Mouse (Mus musculus) kidney, embryonic 14.5 days (tissue): Measurements from ENCODE around the gene Dnajc28. TPM values are rescaled to one million over a fixed set of nuclear protein-coding genes. Genes with fewer than 3 reads are reported as not detected.

Experiments
- ATAC-seq: fragments of 200-750 bp; cut with Nextera tagmentation; 2 replicates; pipeline ENCODE4 v1.8.0; 2017; ENCODE audit warnings: moderate number of reproducible peaks, mild to moderate bottlenecking, moderate TSS enrichment, moderate library complexity; ENCODE audit not compliant: low FRiP score, low TSS enrichment
- H3K27ac ChIP-seq: fragments of 300-500 bp; sonication (generic); 2 replicates; pipeline ENCODE4 v1.5.1; 2014; ENCODE audit warnings: low read depth, mild to moderate bottlenecking, low read length, moderate library complexity, mixed read lengths
- H3K27me3 ChIP-seq: fragments of 300-500 bp; sonication (generic); 2 replicates; pipeline ENCODE4 v1.6.1; 2014; ENCODE audit warnings: mild to moderate bottlenecking, low read length; ENCODE audit not compliant: control insufficient read depth, insufficient read depth
- H3K36me3 ChIP-seq: fragments of 300-500 bp; sonication (generic); 2 replicates; pipeline ENCODE4 v1.6.1; 2014; ENCODE audit warnings: low read length, mixed read lengths; ENCODE audit not compliant: control insufficient read depth, insufficient read depth
- H3K4me1 ChIP-seq: fragments of 300-500 bp; sonication (generic); 2 replicates; pipeline ENCODE4 v1.6.1; 2014; ENCODE audit warnings: low read length, mixed read lengths; ENCODE audit not compliant: control insufficient read depth, insufficient read depth
- H3K4me2 ChIP-seq: fragments of 300-500 bp; sonication (generic); replicated peaks from 2 replicates; pipeline ENCODE4 v1.6.1; 2014; ENCODE audit warnings: low read depth, mild to moderate bottlenecking, low read length
- H3K4me3 ChIP-seq: fragments of 300-500 bp; sonication (generic); 2 replicates; pipeline ENCODE4 v1.5.1; 2014; ENCODE audit warnings: mild to moderate bottlenecking, low read length
- H3K9ac ChIP-seq: fragments of 300-500 bp; sonication (generic); 2 replicates; pipeline ENCODE4 v1.6.1; 2014; ENCODE audit warnings: low read depth, mild to moderate bottlenecking, low read length, moderate library complexity
- H3K9me3 ChIP-seq: fragments of 300-500 bp; sonication (generic); 2 replicates; pipeline ENCODE4 v1.6.1; 2016; ENCODE audit warnings: low read length; ENCODE audit not compliant: control insufficient read depth
- WGBS: fragments of 180-500 bp; shearing (Covaris S2); extraction: QIAGEN DNeasy Blood & Tissue Kit; methylation state at CpG from one replicate; pipeline ENCODE4 v1.1.7; 2014; 5-methylcytosine and 5-hydroxymethylcytosine counted together
- polyA plus RNA-seq: library from polyadenylated mRNA; unstranded; fragments of >200 nt; fragmentation: Nextera tagmentation; extraction: Ambion mirVana; gene quantifications from 2 replicates; pipeline ENCODE4 v1.2.1, GENCODE M21; 2014

Gene Dnajc28
- polyA plus RNA-seq, 1 experiment from 2014 or later, result 3.0 TPM

DNA sequence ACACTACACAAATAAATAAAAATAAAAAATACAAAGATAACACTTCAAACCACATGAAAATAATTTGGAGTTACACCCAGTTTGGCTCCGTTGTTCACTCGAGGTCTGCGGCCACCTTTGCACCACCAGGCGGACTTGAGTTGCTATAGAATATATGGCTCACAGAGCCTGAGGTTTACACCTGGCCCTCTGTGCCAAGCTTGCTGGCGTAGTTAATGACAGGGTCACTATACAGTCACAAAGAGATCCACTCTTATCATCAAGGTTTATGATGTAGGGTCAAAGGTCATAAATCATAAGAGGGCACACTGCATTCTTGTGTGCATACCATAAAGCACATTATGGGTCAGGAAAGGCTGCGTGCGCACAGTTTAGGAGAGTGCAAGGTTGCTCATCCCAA, 52.8 kb downstream of the Dnajc28 start:
- Histone ChIP-seq H3K36me3 (peaks cover 22% of the 10 kb centered on the region; the same call in 1 of the 2 replicates), H3K9ac (no peak overlapping the region), H3K9me3 (no peaks in the 10 kb centered on the region), H3K4me1 (no peaks in the 10 kb centered on the region), H3K4me3 (no peak overlapping the region), H3K27ac (no peak overlapping the region), H3K27me3 (no peaks in the 10 kb centered on the region), H3K4me2 (no peak overlapping the region)
- no peak for ATAC-seq
- 78% methylated on average over 7 of the region's 7 CpGs for WGBS

- no peaks in the 10 kb centered on the region for H3K9me3 ChIP-seq
- H3K4me2 ChIP-seq, result no peak overlapping the region
- no peak overlapping the region for H3K27ac ChIP-seq
- H3K9ac ChIP-seq, result no peak overlapping the region
- peaks cover 24% of the 10 kb centered on the region; the same call in 1 of the 2 replicates for H3K36me3 ChIP-seq
- H3K4me1 ChIP-seq, result no peaks in the 10 kb centered on the region
- 72% methylated on average over 9 of the region's 9 CpGs for WGBS
- no peaks in the 10 kb centered on the region for H3K27me3 ChIP-seq
- no peak overlapping the region for H3K4me3 ChIP-seq
- ATAC-seq, result no peak
These were observed 53.4 kb downstream of the Dnajc28 start for GRCm38 (mm10) chr16:91565292-91565951.

DNA sequence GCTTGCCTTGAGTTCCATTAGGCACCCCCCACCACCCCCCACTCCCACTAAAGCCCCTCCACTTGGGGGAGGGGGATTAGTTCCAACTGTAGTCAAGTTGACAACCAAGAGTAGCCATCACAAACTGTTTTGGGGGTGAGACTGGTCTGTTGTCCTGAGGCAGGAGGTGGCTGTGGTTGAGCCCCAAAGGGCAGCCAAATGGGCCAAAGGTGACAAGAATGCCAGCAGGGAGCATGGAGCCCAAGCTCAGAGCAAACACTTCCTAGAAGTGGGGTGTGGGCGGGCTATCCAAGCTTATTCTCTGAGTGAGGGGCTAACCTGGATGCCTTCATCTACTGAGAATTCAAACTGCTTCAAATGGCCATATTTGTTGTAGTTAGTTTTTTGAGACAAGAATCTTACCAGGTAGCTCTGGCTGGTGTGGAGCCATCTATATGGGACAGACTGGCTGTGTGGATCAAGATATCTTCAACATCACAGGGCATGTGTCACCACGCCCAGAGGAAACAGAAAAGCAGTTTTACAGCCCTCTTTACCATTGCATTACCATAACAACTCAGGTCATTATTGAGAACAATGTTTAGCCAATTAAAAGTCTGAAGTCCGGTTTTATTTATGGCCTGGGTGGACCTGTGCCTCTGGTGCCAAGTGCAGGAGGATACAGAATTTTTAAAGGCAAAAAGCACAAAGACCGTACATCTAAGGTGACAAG, 54.1 kb downstream of the Dnajc28 start:
- Histone ChIP-seq H3K4me3 (no peak overlapping the region), H3K4me1 (no peaks in the 10 kb centered on the region), H3K27me3 (no peaks in the 10 kb centered on the region), H3K9ac (no peak overlapping the region), H3K36me3 (peaks cover 31% of the 10 kb centered on the region), H3K27ac (no peak overlapping the region), H3K9me3 (no peaks in the 10 kb centered on the region), H3K4me2 (no peak overlapping the region)
- WGBS, result 65% methylated on average over 4 of the region's 4 CpGs
- no peak for ATAC-seq

Other genes with a start within 250 kb of the Dnajc28 start
- gene Ifnar2, start 246.2 kb downstream of the Dnajc28 start, polyA plus RNA-seq, result 43.7 and 47.2 TPM in 2 replicates
- not detected in 2 replicates for gene Gm21970, start 227.3 kb downstream of the Dnajc28 start, polyA plus RNA-seq
- gene Il10rb, start 212.9 kb downstream of the Dnajc28 start, polyA plus RNA-seq, result 17.4 and 21.3 TPM in 2 replicates
- gene Ifnar1, start 133.8 kb downstream of the Dnajc28 start, polyA plus RNA-seq, result 37.8 and 69.6 TPM in 2 replicates
- 36.0 and 45.7 TPM in 2 replicates for gene Ifngr2, start 72.0 kb downstream of the Dnajc28 start, polyA plus RNA-seq
- 20.0 and 34.7 TPM in 2 replicates for gene Tmem50b, start 21.2 kb downstream of the Dnajc28 start, polyA plus RNA-seq
- gene Gart, start 27.9 kb upstream of the Dnajc28 start, polyA plus RNA-seq, result 90.5 and 128 TPM in 2 replicates
- 160 and 167 TPM in 2 replicates for gene Son, start 28.5 kb upstream of the Dnajc28 start, polyA plus RNA-seq
- 21.1 and 25.6 TPM in 2 replicates for gene Donson, start 69.7 kb upstream of the Dnajc28 start, polyA plus RNA-seq
- gene Cryzl1, start 109.9 kb upstream of the Dnajc28 start, polyA plus RNA-seq, result 77.3 and 82.4 TPM in 2 replicates
- gene Itsn1, start 110.3 kb upstream of the Dnajc28 start, polyA plus RNA-seq, result 18.8 and 27.7 TPM in 2 replicates